33 mouse cellular contexts compared by ENCODE assay signal in the genomic region with DNA sequence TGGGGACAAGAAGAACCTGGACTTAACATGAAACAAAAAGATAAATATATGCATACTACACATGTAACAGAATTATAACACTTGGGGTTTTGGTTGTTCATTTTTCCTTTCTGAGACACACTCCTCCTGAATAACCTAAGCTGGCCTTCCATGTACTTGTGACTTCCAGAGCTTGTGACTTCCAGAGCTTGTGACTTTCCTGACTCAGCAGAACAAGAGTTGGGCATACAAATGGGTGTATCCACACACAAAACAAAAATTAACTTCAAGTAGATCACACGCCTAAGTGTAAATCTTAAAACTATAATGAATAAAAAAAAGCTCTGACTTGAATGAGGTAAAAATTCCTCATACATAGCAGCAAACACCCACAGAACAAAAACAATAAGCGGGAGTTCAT. TPM values are rescaled to one million over a fixed set of nuclear protein-coding genes. Genes with fewer than 3 reads are reported as not detected.
"Had no signal": no experiment of that assay in that cellular context is flagged by ENCODE, and none has a peak within 500 bp of the region (broad histone marks: within the 10 kb centered on the region; RNA-seq: fewer than 3 reads in every experiment).

No protein-coding gene starts in this region.

- H3K36me3 ChIP-seq: limb, embryonic 13.5 days; limb, embryonic 15.5 days; liver, embryonic 13.5 days; liver, embryonic 15.5 days; lung, embryonic 15.5 days; midbrain, embryonic 12.5 days; midbrain, embryonic 15.5 days had no signal

- H3K9me3 ChIP-seq: limb, embryonic 10.5 days; limb, embryonic 12.5 days; limb, embryonic 13.5 days; limb, embryonic 15.5 days; liver, embryonic 12.5 days; liver, embryonic 13.5 days; liver, embryonic 15.5 days; lung, embryonic 15.5 days; megakaryocyte, embryonic 14.5 days; midbrain, embryonic 10.5 days; midbrain, embryonic 12.5 days; midbrain, embryonic 13.5 days; midbrain, embryonic 15.5 days had no signal

- DNase-seq: left cerebral cortex, postnatal 4 days; liver; liver, embryonic 13.5 days; liver, postnatal 0 days; lung, adult 18-20 months; lung, adult 2 months; lung, embryonic 14.5 days; lung, postnatal 10 days; lung, postnatal 14 days; lung, postnatal 36 days; lung, postnatal 4 days; midbrain, embryonic 14.5 days had no signal

- H3K9ac ChIP-seq: limb, embryonic 12.5 days; limb, embryonic 13.5 days; limb, embryonic 15.5 days; liver, embryonic 12.5 days; liver, embryonic 13.5 days; liver, embryonic 14.5 days; liver, embryonic 15.5 days; liver, postnatal 0 days; lung, embryonic 14.5 days; lung, embryonic 15.5 days; midbrain, embryonic 12.5 days; midbrain, embryonic 13.5 days; midbrain, embryonic 15.5 days had no signal

- ATAC-seq: liver, embryonic 12.5 days; liver, postnatal 0 days; lung, postnatal 0 days; midbrain, embryonic 13.5 days; midbrain, embryonic 15.5 days; midbrain, embryonic 16.5 days had no signal

- H3K4me2 ChIP-seq: limb, embryonic 12.5 days; limb, embryonic 13.5 days; limb, embryonic 15.5 days; liver, embryonic 11.5 days; liver, embryonic 12.5 days; liver, embryonic 13.5 days; liver, embryonic 15.5 days; lung, embryonic 14.5 days; lung, embryonic 15.5 days; midbrain, embryonic 11.5 days; midbrain, embryonic 12.5 days; midbrain, embryonic 13.5 days; midbrain, embryonic 15.5 days had no signal

- H3K4me1 ChIP-seq: limb, embryonic 10.5 days; limb, embryonic 12.5 days; limb, embryonic 13.5 days; limb, embryonic 15.5 days; lung, embryonic 15.5 days; megakaryocyte, embryonic 14.5 days; midbrain, embryonic 10.5 days; midbrain, embryonic 12.5 days; midbrain, embryonic 13.5 days; midbrain, embryonic 15.5 days had no signal

- H3K27ac ChIP-seq: left cerebral cortex, adult 2 months; limb, embryonic 10.5 days; limb, embryonic 12.5 days; limb, embryonic 13.5 days; limb, embryonic 15.5 days; liver, embryonic 12.5 days; liver, embryonic 13.5 days; liver, embryonic 14.5 days; liver, embryonic 15.5 days; lung, embryonic 15.5 days; macrophage; midbrain, embryonic 10.5 days; midbrain, embryonic 12.5 days; midbrain, embryonic 13.5 days; midbrain, embryonic 15.5 days had no signal

- H3K27me3 ChIP-seq: limb, embryonic 12.5 days; limb, embryonic 13.5 days; limb, embryonic 15.5 days; liver, embryonic 12.5 days; liver, embryonic 13.5 days; liver, embryonic 15.5 days; lung, embryonic 15.5 days; megakaryocyte, embryonic 14.5 days; midbrain, embryonic 12.5 days; midbrain, embryonic 13.5 days; midbrain, embryonic 15.5 days had no signal

- H3K4me3 ChIP-seq: left cerebral cortex, adult 2 months; limb, embryonic 10.5 days; limb, embryonic 12.5 days; limb, embryonic 13.5 days; limb, embryonic 15.5 days; liver, embryonic 12.5 days; liver, embryonic 13.5 days; liver, embryonic 15.5 days; lung, embryonic 15.5 days; megakaryocyte, embryonic 14.5 days; midbrain, embryonic 10.5 days; midbrain, embryonic 12.5 days; midbrain, embryonic 13.5 days; midbrain, embryonic 15.5 days; myocyte had no signal

RNA-seq across cellular contexts. Expression of a gene that starts 36.9 kb away (rescaled TPM):
- total RNA-seq: monocyte, adult 5-6 weeks had no signal
- polyA plus RNA-seq: macrophage, myocyte had no signal
